Mouse (Mus musculus) cortical plate, adult 2 months (tissue): ENCODE data around the gene Sestd1. TPM values are rescaled to one million over a fixed set of nuclear protein-coding genes. Genes with fewer than 3 reads are reported as not detected.
A peak's percentile ranks its signal among the peaks of the same experiment; 100 is the strongest.

ENCODE experiments used
- H3K27ac ChIP-seq: fragments of 200-500 bp; 2 replicates; pipeline ENCODE4 v1.5.1; 2012; ENCODE audit warnings: low read length, control low read depth, inconsistent platforms; ENCODE audit not compliant: insufficient read depth
- H3K4me1 ChIP-seq: fragments of 200-500 bp; 2 replicates; pipeline ENCODE4 v1.6.1; 2011; ENCODE audit warnings: low read length; ENCODE audit not compliant: control insufficient read depth, insufficient read depth
- H3K4me3 ChIP-seq: fragments of 200-500 bp; 2 replicates; pipeline ENCODE4 v1.5.1; 2011; ENCODE audit warnings: mild to moderate bottlenecking, low read length, control low read depth; ENCODE audit not compliant: insufficient read depth
- CTCF ChIP-seq: fragments of 200-500 bp; IDR thresholded peaks from 2 replicates; pipeline ENCODE4 v1.5.1; 2011; ENCODE audit warnings: mild to moderate bottlenecking, control low read depth, low read length; ENCODE audit not compliant: insufficient read depth; ENCODE audit errors: extremely low read depth
- POLR2A ChIP-seq: fragments of 200-500 bp; IDR thresholded peaks from 2 replicates; pipeline ENCODE4 v1.6.1; 2011; ENCODE audit warnings: mild to moderate bottlenecking, low read length, control low read depth; ENCODE audit not compliant: insufficient read depth; ENCODE audit errors: extremely low read depth
- polyA plus RNA-seq: library from polyadenylated mRNA; depleted of rRNA; stranded (reverse); fragments of >200 nt; gene quantifications from 2 replicates; pipeline ENCODE4 v1.2.3, GENCODE M21; 2012; rRNA removed

Gene Sestd1
- polyA plus RNA-seq, 1 experiment = 29.2 TPM

GRCm38 (mm10) chr2:77151255-77151654 is 129.1 kb downstream of the Sestd1 start:
- Histone ChIP-seq H3K27ac (no peak overlapping the region), H3K4me1 (no peaks in the 10 kb centered on the region; the same call in 1 of the 2 replicates), H3K4me3 (no peak overlapping the region)
- no peak for TF ChIP-seq POLR2A
- TF ChIP-seq CTCF = no peak

DNA sequence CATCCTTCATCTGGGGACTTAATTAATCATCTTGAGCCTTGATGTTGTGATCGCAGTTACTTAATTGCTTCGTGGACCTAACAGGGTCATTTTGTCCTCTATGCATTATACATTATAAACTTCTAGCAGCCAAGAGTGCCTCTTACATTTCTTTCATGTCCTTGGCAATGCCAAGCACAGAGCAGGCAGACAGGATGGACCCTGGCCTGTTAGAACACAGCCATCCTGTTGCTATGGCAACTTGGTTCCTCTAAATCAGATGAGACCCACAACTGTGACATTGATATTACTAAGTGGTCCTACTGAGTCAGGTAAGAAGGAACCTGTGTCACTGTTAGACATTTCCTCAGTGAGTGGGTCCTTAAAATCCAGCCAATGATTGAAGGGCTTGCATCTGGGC is 130.8 kb downstream of the Sestd1 start:
- Histone ChIP-seq H3K4me3 (no peak overlapping the region), H3K27ac (0 out of 2 replicates have a peak overlapping the region, but pooled peaks have one; percentile 81), H3K4me1 (no peaks in the 10 kb centered on the region; the same call in 1 of the 2 replicates)
- TF ChIP-seq CTCF (no peak), POLR2A (no peak)

DNA sequence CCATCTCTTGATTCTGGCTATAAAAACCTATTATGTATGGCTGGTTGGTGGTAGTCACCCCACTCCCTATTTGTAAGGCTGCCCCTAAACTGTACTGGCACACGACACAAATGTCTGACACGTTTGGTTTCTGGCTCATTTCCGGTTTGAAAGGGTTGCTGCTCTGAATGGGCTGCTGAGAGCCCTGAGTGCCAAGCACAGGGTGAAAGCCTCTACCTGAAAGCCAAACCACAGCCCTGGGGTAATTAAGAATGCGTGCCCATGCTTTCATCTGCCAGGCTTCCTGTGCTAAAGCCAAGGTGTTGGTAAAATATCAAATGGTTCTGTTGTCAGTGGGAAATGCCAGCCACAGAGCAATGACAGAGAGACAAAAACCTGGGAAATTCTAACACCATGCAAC is 132.2 kb downstream of the Sestd1 start:
- TF ChIP-seq POLR2A (no peak), CTCF (no peak)
- no peaks in the 10 kb centered on the region; the same call in 1 of the 2 replicates for H3K4me1 ChIP-seq
- no peak overlapping the region for H3K4me3 ChIP-seq
- H3K27ac ChIP-seq = no peak overlapping the region

- H3K27ac ChIP-seq = no peak overlapping the region
- no peaks in the 10 kb centered on the region; the same call in 1 of the 2 replicates for H3K4me1 ChIP-seq
- no peak overlapping the region for H3K4me3 ChIP-seq
- TF ChIP-seq CTCF (no peak), POLR2A (no peak)
Measured at GRCm38 (mm10) chr2:77146968-77147367, 133.4 kb downstream of the Sestd1 start.

DNA sequence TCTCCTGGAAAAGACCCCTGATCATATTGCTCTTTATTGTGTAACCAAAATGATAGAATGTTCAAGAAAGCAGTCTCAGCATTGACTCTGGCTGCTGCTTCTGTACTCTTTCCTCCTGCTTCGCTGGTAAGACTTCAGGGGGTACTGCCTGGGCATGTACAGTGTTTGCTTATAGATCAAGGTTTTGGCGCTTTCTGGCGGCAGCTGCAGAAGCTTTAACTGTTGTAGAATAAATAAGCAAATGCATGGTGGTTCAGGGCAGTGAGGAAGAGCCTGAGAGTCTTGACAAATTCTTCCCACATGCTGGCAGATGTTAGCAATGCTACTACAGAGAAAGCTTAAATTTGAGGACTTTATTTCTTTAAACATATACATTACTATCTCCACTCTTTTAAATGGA is 134.1 kb downstream of the Sestd1 start:
- TF ChIP-seq POLR2A (no peak), CTCF (no peak)
- no peaks in the 10 kb centered on the region; the same call in 1 of the 2 replicates for H3K4me1 ChIP-seq
- H3K4me3 ChIP-seq = no peak overlapping the region
- H3K27ac ChIP-seq = no peak overlapping the region

- Histone ChIP-seq H3K27ac (no peak overlapping the region), H3K4me3 (no peak overlapping the region), H3K4me1 (no peaks in the 10 kb centered on the region)
- TF ChIP-seq CTCF = no peak
- TF ChIP-seq POLR2A = no peak
Measured at GRCm38 (mm10) chr2:77143536-77143935, 136.9 kb downstream of the Sestd1 start.

GRCm38 (mm10) chr2:77138879-77139278 is 141.5 kb downstream of the Sestd1 start:
- no peak for TF ChIP-seq POLR2A
- TF ChIP-seq CTCF = no peak
- H3K27ac ChIP-seq = no peak overlapping the region
- no peak overlapping the region for H3K4me3 ChIP-seq
- H3K4me1 ChIP-seq = no peaks in the 10 kb centered on the region

DNA sequence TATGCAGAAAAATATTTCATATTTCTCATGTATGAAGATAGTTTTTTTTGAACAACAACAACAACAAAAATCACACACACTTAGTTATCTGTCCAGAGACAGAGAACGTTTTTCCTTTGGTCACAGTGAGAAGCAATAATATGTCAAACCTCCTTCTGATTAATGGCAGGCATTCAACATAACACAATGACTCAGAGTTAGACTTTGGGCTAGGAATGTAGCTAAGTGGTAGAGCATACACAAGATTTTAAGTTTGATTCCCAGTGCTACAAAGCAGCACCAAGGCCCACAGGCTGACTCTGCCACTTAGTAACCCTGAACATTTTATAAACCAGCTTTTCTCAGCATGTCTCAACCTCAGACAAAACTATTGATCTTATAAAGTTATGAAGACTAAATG is 145.5 kb downstream of the Sestd1 start:
- no peak overlapping the region for H3K27ac ChIP-seq
- no peaks in the 10 kb centered on the region for H3K4me1 ChIP-seq
- TF ChIP-seq POLR2A (no peak), CTCF (no peak)
- no peak overlapping the region for H3K4me3 ChIP-seq

- Histone ChIP-seq H3K4me3 (no peak overlapping the region), H3K27ac (no peak overlapping the region), H3K4me1 (no peaks in the 10 kb centered on the region)
- TF ChIP-seq POLR2A = no peak
- no peak for TF ChIP-seq CTCF
Measured at GRCm38 (mm10) chr2:77133407-77133806, 147.0 kb downstream of the Sestd1 start.

Other genes with a start within 250 kb of the Sestd1 start
- 11.2 and 12.6 TPM in 2 replicates for gene Ccdc141, start 110.0 kb downstream of the Sestd1 start, polyA plus RNA-seq